Mouse (Mus musculus): Measurements from ENCODE around the gene 1600002K03Rik. TPM values are rescaled to one million over a fixed set of nuclear protein-coding genes. Genes with fewer than 3 reads are reported as not detected.

The 1600002K03Rik gene
- total RNA-seq, 2 experiments from 2014 or later, result 6.7 to 7.6 TPM

GRCm38 (mm10) chr10:80151211-80152034 is 21.3 kb upstream of the 1600002K03Rik start:
- DNase-seq (ENCODE audit: low spot score in 2 of 2), result peak in 1 of 2 experiments; percentile 74
- intact Hi-C loops (cut with DNase I), result no loop called here

- peak in 1 of 2 experiments; percentile 50 for DNase-seq (ENCODE audit: low spot score in 2 of 2)
Measured at GRCm38 (mm10) chr10:80152071-80152872, 20.5 kb upstream of the 1600002K03Rik start.

GRCm38 (mm10) chr10:80152873-80153260 is 19.9 kb upstream of the 1600002K03Rik start:
- DNase-seq (ENCODE audit: low spot score in 2 of 2), result no peak
- intact Hi-C loops (cut with DNase I), result no loop called here

More at GRCm38 (mm10) chr10:80152071-80152872, 20.5 kb upstream of the 1600002K03Rik start:
- intact Hi-C loops (cut with DNase I), result no loop called here

- DNase-seq (ENCODE audit: low spot score in 2 of 2), result no peak
Measured at GRCm38 (mm10) chr10:80153713-80154112, 19.0 kb upstream of the 1600002K03Rik start.

GRCm38 (mm10) chr10:80154384-80154783 is 18.4 kb upstream of the 1600002K03Rik start:
- DNase-seq (ENCODE audit: low spot score in 2 of 2), result no peak
- intact Hi-C loops (cut with DNase I), result no loop called here

More at GRCm38 (mm10) chr10:80153713-80154112, 19.0 kb upstream of the 1600002K03Rik start:
- intact Hi-C loops (cut with DNase I), result no loop called here

GRCm38 (mm10) chr10:80155277-80155676 is 17.5 kb upstream of the 1600002K03Rik start:
- intact Hi-C loops (cut with DNase I), result no loop called here
- no peak for DNase-seq (ENCODE audit: low spot score in 2 of 2)

GRCm38 (mm10) chr10:80156002-80156751 is 16.6 kb upstream of the 1600002K03Rik start:
- DNase-seq (ENCODE audit: low spot score in 2 of 2), result peak in 1 of 2 experiments; percentile 63
- intact Hi-C loops (cut with DNase I), result no loop called here

GRCm38 (mm10) chr10:80156752-80157053 is 16.0 kb upstream of the 1600002K03Rik start:
- intact Hi-C loops (cut with DNase I), result loop anchor here (1.0 kb wide), 1 partner anchor 7 kb away; no protein-coding TSS in a partner anchor
- peak in 1 of 2 experiments; percentile 68 for DNase-seq (ENCODE audit: low spot score in 2 of 2)

GRCm38 (mm10) chr10:80157141-80157929 is 15.4 kb upstream of the 1600002K03Rik start:
- intact Hi-C loops (cut with DNase I), result loop anchor here (1.0 kb wide), 1 partner anchor 8 kb away; no protein-coding TSS in a partner anchor
- DNase-seq (ENCODE audit: low spot score in 2 of 2), result peak in 1 of 2 experiments; percentile 72

GRCm38 (mm10) chr10:80158307-80158986 is 14.3 kb upstream of the 1600002K03Rik start:
- DNase-seq (ENCODE audit: low spot score in 2 of 2), result peak in 1 of 2 experiments; percentile 63
- intact Hi-C loops (cut with DNase I), result no loop called here

- DNase-seq (ENCODE audit: low spot score in 2 of 2), result peak in 1 of 2 experiments; percentile 56
- intact Hi-C loops (cut with DNase I), result no loop called here
Measured at GRCm38 (mm10) chr10:80159021-80159560, 13.7 kb upstream of the 1600002K03Rik start.

GRCm38 (mm10) chr10:80159561-80160454 is 12.9 kb upstream of the 1600002K03Rik start:
- DNase-seq (ENCODE audit: low spot score in 2 of 2), result peak; percentile 99
- intact Hi-C loops (cut with DNase I), result no loop called here

- intact Hi-C loops (cut with DNase I), result no loop called here
- no peak for DNase-seq (ENCODE audit: low spot score in 2 of 2)
Measured at GRCm38 (mm10) chr10:80160455-80161371, 12.0 kb upstream of the 1600002K03Rik start.

- intact Hi-C loops (cut with DNase I), result no loop called here
- DNase-seq (ENCODE audit: low spot score in 2 of 2), result no peak
Measured at GRCm38 (mm10) chr10:80161522-80162242, 11.1 kb upstream of the 1600002K03Rik start.

GRCm38 (mm10) chr10:80162243-80162608 is 10.5 kb upstream of the 1600002K03Rik start:
- DNase-seq (ENCODE audit: low spot score in 2 of 2), result no peak
- intact Hi-C loops (cut with DNase I), result no loop called here

Data from left cerebral cortex, postnatal 25 days (tissue).